27 mouse cellular contexts compared by ENCODE assay signal in the genomic region with DNA sequence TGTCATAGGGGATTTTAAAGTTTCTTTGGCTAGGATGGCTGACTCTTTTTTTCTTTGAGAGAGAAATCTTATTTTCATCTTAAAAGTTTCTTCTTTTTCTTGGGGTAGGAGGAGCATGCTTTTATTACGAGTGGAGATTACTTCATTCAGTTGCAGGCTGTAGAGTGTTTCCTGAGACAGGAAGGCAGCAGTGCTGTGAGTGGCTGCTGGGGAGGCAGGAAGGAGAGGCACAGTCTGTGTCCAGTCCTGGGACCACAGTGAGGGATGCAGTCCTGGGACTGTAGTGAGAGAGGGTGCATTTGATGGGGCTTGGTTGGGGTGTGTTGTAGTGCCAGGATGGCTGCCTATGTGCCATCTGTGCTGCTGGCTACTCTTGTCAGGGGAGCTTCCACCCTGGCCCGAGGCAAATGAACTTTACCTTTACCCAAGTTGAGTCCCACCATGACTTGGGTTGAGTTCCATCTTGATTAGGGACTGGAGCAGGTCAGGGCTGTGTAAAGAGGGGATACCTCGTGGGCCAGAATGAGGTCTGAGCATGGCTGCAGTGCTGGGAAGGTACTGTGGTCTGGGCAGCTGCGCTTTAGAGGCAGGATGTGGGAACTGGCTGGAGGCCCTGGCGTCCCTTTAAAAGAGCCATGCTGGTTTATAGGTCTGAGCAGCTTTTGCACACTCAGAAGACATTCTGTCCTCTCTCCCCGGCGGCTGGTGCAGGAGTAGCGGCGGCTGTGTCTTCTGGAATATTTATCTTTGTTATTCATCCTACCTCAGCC. TPM values are rescaled to one million over a fixed set of nuclear protein-coding genes. Genes with fewer than 3 reads are reported as not detected.
DNase-seq lines count a peak whose midpoint lies in the region; ATAC-seq lines count a peak whose summit lies in the region.
"Had no signal": no experiment of that assay in that cellular context is flagged by ENCODE, and none has a peak within 500 bp of the region (broad histone marks: within the 10 kb centered on the region; RNA-seq: fewer than 3 reads in every experiment).

No protein-coding gene starts in this region.

- H3K27me3 ChIP-seq in midbrain, embryonic 11.5 days (ENCODE audit: control insufficient read depth, insufficient read depth, low read length): no peaks in the 10 kb centered on the region
- H3K27me3 ChIP-seq in midbrain, embryonic 15.5 days (replicated peaks): no peaks in the 10 kb centered on the region
- no peaks in the 10 kb centered on the region for H3K27me3 ChIP-seq in megakaryocyte, embryonic 14.5 days (replicated peaks)
- H3K27me3 ChIP-seq: embryonic facial prominence, embryonic 13.5 days; forebrain, embryonic 15.5 days; midbrain, embryonic 12.5 days; neural tube, embryonic 15.5 days had no signal

- peaks cover 6% of the 10 kb centered on the region; the same call in 1 of the 2 replicates for H3K4me1 ChIP-seq in midbrain, embryonic 11.5 days (ENCODE audit: control insufficient read depth, insufficient read depth, low read length)
- H3K4me1 ChIP-seq in midbrain, embryonic 15.5 days: peaks cover 12% of the 10 kb centered on the region
- H3K4me1 ChIP-seq in megakaryocyte, embryonic 14.5 days: peaks cover 73% of the 10 kb centered on the region

- H3K9me3 ChIP-seq in midbrain, embryonic 11.5 days (ENCODE audit: control insufficient read depth, low read length): no peaks in the 10 kb centered on the region
- H3K9me3 ChIP-seq in midbrain, embryonic 15.5 days: no peaks in the 10 kb centered on the region
- H3K9me3 ChIP-seq in megakaryocyte, embryonic 14.5 days: no peaks in the 10 kb centered on the region
- H3K9me3 ChIP-seq: embryonic facial prominence, embryonic 13.5 days; forebrain, embryonic 10.5 days; forebrain, embryonic 15.5 days; G1E; midbrain, embryonic 12.5 days; neural tube, embryonic 15.5 days had no signal

- 94% methylated on average over 9 of the region's 9 CpGs for WGBS in midbrain, embryonic 11.5 days
- 91% methylated on average over 9 of the region's 9 CpGs for WGBS in midbrain, embryonic 15.5 days

- DNase-seq in midbrain, embryonic 11.5 days (ENCODE audit: low spot score, missing footprints): peak; percentile 19
- peak; percentile 76 for DNase-seq in 416B (ENCODE audit: low read depth)
- no peak for DNase-seq in right cerebral cortex, adult 2 months (ENCODE audit: low spot score in 2 of 2)
- no peak for DNase-seq in left cerebral cortex, adult 18-20 months (ENCODE audit: low spot score in 2 of 2)
- DNase-seq: adrenal gland, adult 8-10 months; cerebellum, adult 11 months; cerebellum, adult 9-10 months; kidney, adult 9 months; kidney, postnatal 25 days; layer of hippocampus, postnatal 36 days; liver; lung, adult 2 months; lung, postnatal 10 days; spleen, adult 18-20 months had no signal

- no peak overlapping the region for H3K4me3 ChIP-seq in midbrain, embryonic 11.5 days (ENCODE audit: low read depth, low read length)
- no peak overlapping the region for H3K4me3 ChIP-seq in midbrain, embryonic 15.5 days
- peak overlapping the region; percentile 80 for H3K4me3 ChIP-seq in megakaryocyte, embryonic 14.5 days (replicated peaks)
- H3K4me3 ChIP-seq: embryonic facial prominence, embryonic 13.5 days; forebrain, embryonic 10.5 days; forebrain, embryonic 15.5 days; midbrain, embryonic 12.5 days; neural tube, embryonic 15.5 days had no signal

- no peak overlapping the region for H3K27ac ChIP-seq in midbrain, embryonic 11.5 days (ENCODE audit: low read depth, low read length)
- H3K27ac ChIP-seq in midbrain, embryonic 15.5 days: no peak overlapping the region
- H3K27ac ChIP-seq: embryonic facial prominence, embryonic 13.5 days; forebrain, embryonic 10.5 days; hindbrain, embryonic 14.5 days; liver, embryonic 14.5 days; macrophage; midbrain, embryonic 12.5 days; neural tube, embryonic 15.5 days had no signal

- no peak overlapping the region for H3K9ac ChIP-seq in midbrain, embryonic 11.5 days (ENCODE audit: low read length)
- H3K9ac ChIP-seq in midbrain, embryonic 15.5 days: no peak overlapping the region
- H3K9ac ChIP-seq: embryonic facial prominence, embryonic 13.5 days; forebrain, embryonic 15.5 days; hindbrain, embryonic 14.5 days; liver, embryonic 14.5 days; midbrain, embryonic 12.5 days; neural tube, embryonic 15.5 days had no signal

- no peak for ATAC-seq in midbrain, embryonic 11.5 days (ENCODE audit: low FRiP score)
- no peak for ATAC-seq in midbrain, embryonic 15.5 days (replicated peaks)
- peak; percentile 73 for ATAC-seq in common myeloid progenitor, adult 5-6 weeks (replicated peaks; ENCODE audit: low read depth, poor library complexity, severe bottlenecking)
- ATAC-seq: forebrain, embryonic 15.5 days; intestine, postnatal 0 days had no signal

- H3K4me2 ChIP-seq in midbrain, embryonic 11.5 days: no peak overlapping the region
- H3K4me2 ChIP-seq in midbrain, embryonic 15.5 days: no peak overlapping the region
- H3K4me2 ChIP-seq: embryonic facial prominence, embryonic 13.5 days; forebrain, embryonic 15.5 days; hindbrain, embryonic 14.5 days; midbrain, embryonic 12.5 days; neural tube, embryonic 15.5 days had no signal

- no peaks in the 10 kb centered on the region for H3K36me3 ChIP-seq in midbrain, embryonic 11.5 days (ENCODE audit: control insufficient read depth, insufficient read depth, low read length)
- H3K36me3 ChIP-seq in midbrain, embryonic 15.5 days (replicated peaks): no peaks in the 10 kb centered on the region
- H3K36me3 ChIP-seq in megakaryocyte, embryonic 14.5 days (replicated peaks; ENCODE audit: low read length): peaks cover 46% of the 10 kb centered on the region
- H3K36me3 ChIP-seq: forebrain, embryonic 10.5 days; forebrain, embryonic 15.5 days; midbrain, embryonic 12.5 days; neural tube, embryonic 15.5 days had no signal

RNA-seq across cellular contexts. Expression of a gene that starts 43.8 kb away (rescaled TPM):
- 6.7 and 8.1 TPM in 2 replicates for polyA plus RNA-seq in midbrain, embryonic 11.5 days (2014; fragmentation: Nextera tagmentation; extraction: Ambion mirVana)
- 14.3 and 15.1 TPM in 2 replicates for polyA plus RNA-seq in midbrain, embryonic 15.5 days (2015; fragmentation: Nextera tagmentation; extraction: Ambion mirVana)
- 15.7 and 21.4 TPM in 2 replicates for total RNA-seq in common myeloid progenitor, adult 5-6 weeks (2017)
- 14.3 and 16.7 TPM in 2 replicates for polyA plus RNA-seq in megakaryocyte, embryonic 14.5 days (2012; ENCODE audit: insufficient read depth, low replicate concordance)
- 10 to 100 TPM; 34.4 to 35.0 TPM for total RNA-seq in left cerebral cortex, adult 18-20 months (2021)

Comparison
In these comparisons a context has a peak if more than half of its experiments do, and no peak if none do; other contexts are left out.
1. DNase-seq: peak in midbrain, embryonic 11.5 days (single experiment) and 416B (single experiment); none in right cerebral cortex, adult 2 months (0 of 2) and left cerebral cortex, adult 18-20 months (0 of 2).